Mouse (Mus musculus) ES-E14 (cell line): Measurements from ENCODE around the gene Sdk2. TPM values are rescaled to one million over a fixed set of nuclear protein-coding genes. Genes with fewer than 3 reads are reported as not detected.

ENCODE experiments used
- DNase-seq: peaks from one replicate; pipeline ENCODE4 v3.0.0-alpha.2; 2013; ENCODE audit warnings: low read depth, low spot score
- H3K27ac ChIP-seq: 2 replicates; pipeline ENCODE4 v1.5.1; 2012; ENCODE audit warnings: low read depth, mild to moderate bottlenecking, low read length, moderate library complexity, mixed read lengths; ENCODE audit not compliant: poor library complexity, insufficient read depth, severe bottlenecking
- H3K36me3 ChIP-seq: 2 replicates; pipeline ENCODE4 v1.6.1; 2012; ENCODE audit warnings: mild to moderate bottlenecking, low read length, moderate library complexity, mixed read lengths; ENCODE audit not compliant: control insufficient read depth, poor library complexity, insufficient read depth, severe bottlenecking
- H3K4me1 ChIP-seq, 2 experiments: fragments of 150-350 bp in 1 of 2; sonication (generic) in 1 of 2; 2 replicates each; pipeline ENCODE4 v1.6.1; 2012; ENCODE audit warnings: low read length in 2 of 2, mild to moderate bottlenecking in 1 of 2, mixed read lengths in 1 of 2; ENCODE audit not compliant: control insufficient read depth in 2 of 2, insufficient read depth in 2 of 2, poor library complexity in 1 of 2
- H3K4me3 ChIP-seq, 2 experiments: fragments of 150-350 bp in 1 of 2; sonication (generic) in 1 of 2; 2 replicates each; pipeline ENCODE4 v1.5.1; 2012; ENCODE audit warnings: low read length in 2 of 2, low read depth in 1 of 2, mild to moderate bottlenecking in 1 of 2, mixed read lengths in 1 of 2; ENCODE audit not compliant: insufficient read depth in 1 of 2, poor library complexity in 1 of 2, severe bottlenecking in 1 of 2
- H3K9ac ChIP-seq: 2 replicates; pipeline ENCODE4 v1.6.1; 2012; ENCODE audit warnings: low read depth, mild to moderate bottlenecking, low read length, mixed read lengths; ENCODE audit not compliant: poor library complexity, insufficient read depth, severe bottlenecking
- H3K9me3 ChIP-seq: fragments of 150-350 bp; sonication (generic); 2 replicates; pipeline ENCODE4 v1.6.1; 2012; ENCODE audit warnings: low read depth, mild to moderate bottlenecking, low read length; ENCODE audit not compliant: control insufficient read depth, insufficient read depth
- CHD2 ChIP-seq: IDR thresholded peaks from 2 replicates; pipeline ENCODE4 v1.6.1; 2014; ENCODE audit warnings: mild to moderate bottlenecking, low read depth, low read length, inconsistent platforms
- HCFC1 ChIP-seq: IDR thresholded peaks from 2 replicates; pipeline ENCODE4 v1.6.1; 2012; ENCODE audit warnings: low read length, inconsistent platforms, borderline replicate concordance; ENCODE audit not compliant: insufficient read depth
- MAFK ChIP-seq: IDR thresholded peaks from 2 replicates; pipeline ENCODE4 v1.6.1; 2014; ENCODE audit warnings: mild to moderate bottlenecking, low read depth, low read length, inconsistent platforms; ENCODE audit not compliant: insufficient read depth
- ZC3H11A ChIP-seq: IDR thresholded peaks from 2 replicates; pipeline ENCODE4 v1.6.1; 2012; ENCODE audit warnings: low read depth, mild to moderate bottlenecking, inconsistent platforms, low read length, borderline replicate concordance
- ZNF384 ChIP-seq: IDR thresholded peaks from 2 replicates; pipeline ENCODE4 v1.6.1; 2012; ENCODE audit warnings: low read depth, low read length, inconsistent platforms
- in situ Hi-C, 2 experiments: fragments of 600-800 bp; cut with MboI; formaldehyde crosslinking; loops; one replicate each; pipeline ENCODE4 v1.15.1; 2025; ENCODE audit warnings: low sequenced_read_pairs in 2 of 2, inconsistent platforms in 1 of 2; ENCODE audit not compliant: unreplicated experiment in 2 of 2
- total RNA-seq: library from RNA; depleted of rRNA; stranded (reverse); fragments of 300-350 nt; gene quantifications from 2 replicates; pipeline ENCODE4 v1.2.3, GENCODE M21; 2012

Gene Sdk2
- total RNA-seq, 1 experiment = 2.0 TPM

GRCm38 (mm10) chr11:114054581-114055315, 12.1 kb downstream of the Sdk2 start:
- Histone ChIP-seq H3K27ac (no peak overlapping the region), H3K4me1 (no peaks in the 10 kb centered on the region), H3K36me3 (no peaks in the 10 kb centered on the region), H3K4me3 (no peak overlapping the region), H3K9me3 (no peaks in the 10 kb centered on the region), H3K9ac (no peak overlapping the region)
- in situ Hi-C loops = no loop called here
- TF ChIP-seq ZNF384 = no peak
- TF ChIP-seq ZC3H11A = no peak
- no peak for TF ChIP-seq MAFK
- no peak for TF ChIP-seq CHD2
- no peak for TF ChIP-seq HCFC1
- DNase-seq = no peak

GRCm38 (mm10) chr11:114051361-114051760, 15.5 kb downstream of the Sdk2 start:
- no peak overlapping the region for H3K27ac ChIP-seq
- peaks cover 0 to 4% of the 10 kb centered on the region in 2 experiments; a peak in 1 of 4 replicates for H3K4me1 ChIP-seq
- H3K36me3 ChIP-seq = no peaks in the 10 kb centered on the region
- H3K9ac ChIP-seq = no peak overlapping the region
- no peak for DNase-seq
- TF ChIP-seq ZC3H11A (no peak), HCFC1 (no peak), ZNF384 (no peak), CHD2 (no peak), MAFK (no peak)
- no peaks in the 10 kb centered on the region for H3K9me3 ChIP-seq
- in situ Hi-C loops = no loop called here
- H3K4me3 ChIP-seq = no peak overlapping the region

- Histone ChIP-seq H3K9ac (no peak overlapping the region), H3K9me3 (no peaks in the 10 kb centered on the region), H3K4me3 (no peak overlapping the region), H3K4me1 (peaks cover 0 to 4% of the 10 kb centered on the region in 2 experiments; a peak in 1 of 4 replicates), H3K27ac (no peak overlapping the region), H3K36me3 (no peaks in the 10 kb centered on the region)
- no peak for DNase-seq
- in situ Hi-C loops = no loop called here
- no peak for TF ChIP-seq HCFC1
- no peak for TF ChIP-seq ZC3H11A
- no peak for TF ChIP-seq ZNF384
- no peak for TF ChIP-seq MAFK
- no peak for TF ChIP-seq CHD2
These were observed 16.3 kb downstream of the Sdk2 start for GRCm38 (mm10) chr11:114050511-114050910.

- Histone ChIP-seq H3K9me3 (no peaks in the 10 kb centered on the region), H3K27ac (no peak overlapping the region), H3K4me1 (peaks cover 0 to 4% of the 10 kb centered on the region in 2 experiments; a peak in 1 of 4 replicates), H3K4me3 (0 out of 4 replicates have a peak overlapping the region, but pooled peaks of 1 of the 2 experiments have one; percentile 26), H3K36me3 (no peaks in the 10 kb centered on the region), H3K9ac (no peak overlapping the region)
- no peak for DNase-seq
- in situ Hi-C loops = no loop called here
- no peak for TF ChIP-seq MAFK
- TF ChIP-seq HCFC1 = no peak
- TF ChIP-seq CHD2 = no peak
- TF ChIP-seq ZC3H11A = no peak
- TF ChIP-seq ZNF384 = no peak
These were observed 18.9 kb downstream of the Sdk2 start for GRCm38 (mm10) chr11:114047887-114048331.
